In genomic region chr4:109000961-109001360, GRCm38 (mm10) we compare ENCODE assay signal across 8 mouse cellular contexts. TPM values are rescaled to one million over a fixed set of nuclear protein-coding genes. Genes with fewer than 3 reads are reported as not detected.
A peak's percentile ranks its signal among the peaks of the same experiment; 100 is the strongest.
DNase-seq lines count a peak whose midpoint lies in the region; ATAC-seq and TF ChIP-seq lines count a peak whose summit lies in the region.

No protein-coding gene starts in this region.

- H3K27ac ChIP-seq in heart, embryonic 13.5 days (replicated peaks) = peak overlapping the region; percentile 94
- H3K27ac ChIP-seq in ES-E14 (ENCODE audit: insufficient read depth, low read depth, low read length, poor library complexity, severe bottlenecking) = no peak overlapping the region
- peak overlapping the region; percentile 96 for H3K27ac ChIP-seq in stomach, embryonic 15.5 days

- 0 out of 2 replicates have a peak, but pooled peaks cover 3% of the 10 kb centered on the region for H3K27me3 ChIP-seq in heart, embryonic 13.5 days (replicated peaks)
- no peaks in the 10 kb centered on the region for H3K27me3 ChIP-seq in stomach, embryonic 15.5 days (replicated peaks)

- peak; percentile 28 for ATAC-seq in heart, embryonic 13.5 days (ENCODE audit: extremely low read depth, insufficient number of reproducible peaks, low FRiP score, low TSS enrichment)
- ATAC-seq in erythroid progenitor cell, adult 5-6 weeks (replicated peaks; ENCODE audit: low FRiP score, poor library complexity, severe bottlenecking) = peak; percentile 44
- ATAC-seq in stomach, embryonic 15.5 days (ENCODE audit: insufficient read depth, low FRiP score, low read depth) = peak; percentile 14; the same call in 1 of the 2 replicates

- no peak for DNase-seq in heart, postnatal 14 days
- no peak for DNase-seq in ES-E14 (ENCODE audit: low read depth, low spot score)
- DNase-seq in liver = peak; percentile 53
- no peak for DNase-seq in gastrocnemius, postnatal 25 days
- no peak for DNase-seq in cerebellum, postnatal 14 days

- H3K9me3 ChIP-seq in heart, embryonic 13.5 days = no peaks in the 10 kb centered on the region
- no peaks in the 10 kb centered on the region for H3K9me3 ChIP-seq in ES-E14 (ENCODE audit: control insufficient read depth, insufficient read depth, low read depth, low read length)
- no peaks in the 10 kb centered on the region for H3K9me3 ChIP-seq in stomach, embryonic 15.5 days

- H3K4me1 ChIP-seq in heart, embryonic 13.5 days = peaks cover 24% of the 10 kb centered on the region
- H3K4me1 ChIP-seq in ES-E14 (ENCODE audit: control insufficient read depth in 2 of 2, insufficient read depth in 2 of 2, low read length in 2 of 2, poor library complexity in 1 of 2) = 0 out of 4 replicates have a peak, but pooled peaks cover 0 to 2% of the 10 kb centered on the region in 2 experiments
- no peaks in the 10 kb centered on the region for H3K4me1 ChIP-seq in stomach, embryonic 15.5 days

- in situ Hi-C loops in ES-E14 (cut with MboI; ENCODE audit: low sequenced_read_pairs in 2 of 2, unreplicated experiment in 2 of 2) = no loop called here

- intact Hi-C loops in heart, postnatal 14 days (cut with DNase I) = no loop called here

- H3K9ac ChIP-seq in heart, embryonic 13.5 days = peak overlapping the region; percentile 93
- peak overlapping the region; percentile 91 for H3K9ac ChIP-seq in ES-E14 (ENCODE audit: insufficient read depth, low read depth, low read length, poor library complexity, severe bottlenecking)
- peak overlapping the region; percentile 59 for H3K9ac ChIP-seq in stomach, embryonic 15.5 days

- H3K36me3 ChIP-seq in heart, embryonic 13.5 days = peaks cover 15% of the 10 kb centered on the region; the same call in 1 of the 2 replicates
- H3K36me3 ChIP-seq in ES-E14 (ENCODE audit: control insufficient read depth, insufficient read depth, low read length, poor library complexity, severe bottlenecking) = no peaks in the 10 kb centered on the region
- H3K36me3 ChIP-seq in stomach, embryonic 15.5 days = no peaks in the 10 kb centered on the region

- WGBS in heart, embryonic 13.5 days = under 1% methylated on average over 18 of the region's 18 CpGs
- 0% methylated on average over 18 of the region's 18 CpGs for WGBS in stomach, embryonic 15.5 days

- H3K4me2 ChIP-seq in heart, embryonic 13.5 days = peak overlapping the region; percentile 93
- peak overlapping the region; percentile 83 for H3K4me2 ChIP-seq in stomach, embryonic 15.5 days

- H3K4me3 ChIP-seq in heart, embryonic 13.5 days = peak overlapping the region; percentile 82
- H3K4me3 ChIP-seq in ES-E14 (ENCODE audit: insufficient read depth in 1 of 2, low read depth in 1 of 2, low read length in 2 of 2, poor library complexity in 1 of 2, severe bottlenecking in 1 of 2) = peak overlapping the region; percentile 75 to 91
- H3K4me3 ChIP-seq in stomach, embryonic 15.5 days (replicated peaks) = peak overlapping the region; percentile 86

TF ChIP-seq in ES-E14, 5 proteins besides CTCF, POLR2A, EP300 and RAD21:
- no peak for TF ChIP-seq HCFC1 (IDR thresholded peaks at IDR 0.05; ENCODE audit: borderline replicate concordance, insufficient read depth, low read length)
- no peak for TF ChIP-seq MAFK (IDR thresholded peaks at IDR 0.05; ENCODE audit: insufficient read depth, low read depth, low read length)
- no peak for TF ChIP-seq ZC3H11A (IDR thresholded peaks at IDR 0.05; ENCODE audit: borderline replicate concordance, low read depth, low read length)
- TF ChIP-seq CHD2 (IDR thresholded peaks at IDR 0.05; ENCODE audit: low read depth, low read length) = no peak
- no peak for TF ChIP-seq ZNF384 (IDR thresholded peaks at IDR 0.05; ENCODE audit: low read depth, low read length)

RNA-seq across cellular contexts. Expression of gene Nrd1, which starts 0.5 kb away (rescaled TPM):
- 47.4 and 49.1 TPM in 2 replicates for polyA plus RNA-seq in heart, embryonic 13.5 days (2015; fragmentation: Nextera tagmentation; extraction: Ambion mirVana)
- 100 to 1,000 TPM in 1 of 2 experiments, 10 to 100 TPM in 1; 99.1 to 102 TPM for total RNA-seq in heart, postnatal 14 days (2021)
- 53.9 and 58.5 TPM in 2 replicates for total RNA-seq in ES-E14 (2012; rRNA removed)
- 207 and 431 TPM in 2 replicates for total RNA-seq in erythroid progenitor cell, adult 5-6 weeks (2015; ENCODE audit: low replicate concordance)
- 190 and 209 TPM in 2 replicates for total RNA-seq in erythroid progenitor cell, adult 5-6 weeks (2017; ENCODE audit: low replicate concordance)
- polyA plus RNA-seq in stomach, embryonic 15.5 days (2015; fragmentation: Nextera tagmentation; extraction: Ambion mirVana) = 59.9 and 65.6 TPM in 2 replicates
- 100 to 1,000 TPM in 1 of 2 experiments, 10 to 100 TPM in 1; 94.5 to 106 TPM for total RNA-seq in gastrocnemius, postnatal 25 days (2021)
